Mouse (Mus musculus): ENCODE data around the gene Klrb1c.

GRCm38 (mm10) chr6:128807021-128807420 is 18.0 kb upstream of the Klrb1c start:
- TF ChIP-seq CTCF (IDR thresholded peaks at IDR 0.05; ENCODE audit: low read depth, low read length) (no peak), TAL1 (conservative IDR thresholded peaks at IDR 0.05; ENCODE audit: low read depth, low read length) (no peak)
